Mouse (Mus musculus): Measurements from ENCODE around the gene Fry. TPM values are rescaled to one million over a fixed set of nuclear protein-coding genes. Genes with fewer than 3 reads are reported as not detected.
"Not testable (repeated sequence)": the region's sequence is repeated elsewhere in the genome, so short reads cannot be mapped to it uniquely, and the experiment has no call there.

Gene Fry
- polyA plus RNA-seq, 1 experiment from 2014 or later = 8.6 TPM

GRCm38 (mm10) chr5:150490821-150491220, 372.4 kb downstream of the Fry start:
- H3K27ac ChIP-seq = no peak overlapping the region
- ATAC-seq (ENCODE audit: insufficient read depth, low FRiP score, low read depth) = no peak
- 44% methylated on average over 8 of the region's 8 CpGs for WGBS
- no peaks in the 10 kb centered on the region for H3K27me3 ChIP-seq (replicated peaks)
- H3K4me3 ChIP-seq (replicated peaks) = no peak overlapping the region
- H3K9me3 ChIP-seq = no peaks in the 10 kb centered on the region
- H3K4me1 ChIP-seq = no peaks in the 10 kb centered on the region
- H3K9ac ChIP-seq = no peak overlapping the region
- no peak overlapping the region for H3K4me2 ChIP-seq
- H3K36me3 ChIP-seq = no peaks in the 10 kb centered on the region

GRCm38 (mm10) chr5:150491573-150492173, 373.2 kb downstream of the Fry start:
- WGBS = 85% methylated on average over 4 of the region's 4 CpGs
- not testable (repeated sequence) for H3K9me3 ChIP-seq; H3K4me1 ChIP-seq; H3K4me2 ChIP-seq; H3K4me3 ChIP-seq (replicated peaks); H3K27ac ChIP-seq; H3K9ac ChIP-seq; H3K36me3 ChIP-seq; H3K27me3 ChIP-seq (replicated peaks); ATAC-seq (ENCODE audit: insufficient read depth, low FRiP score, low read depth)

- no peak overlapping the region for H3K9ac ChIP-seq
- H3K4me1 ChIP-seq = no peaks in the 10 kb centered on the region
- no peaks in the 10 kb centered on the region for H3K27me3 ChIP-seq (replicated peaks)
- 49% methylated on average over 6 of the region's 6 CpGs for WGBS
- no peaks in the 10 kb centered on the region for H3K36me3 ChIP-seq
- H3K27ac ChIP-seq = no peak overlapping the region
- no peaks in the 10 kb centered on the region for H3K9me3 ChIP-seq
- no peak for ATAC-seq (ENCODE audit: insufficient read depth, low FRiP score, low read depth)
- no peak overlapping the region for H3K4me3 ChIP-seq (replicated peaks)
- H3K4me2 ChIP-seq = no peak overlapping the region
These were observed 377.3 kb downstream of the Fry start for GRCm38 (mm10) chr5:150495792-150496191.

- Histone ChIP-seq H3K9me3 (no peaks in the 10 kb centered on the region), H3K36me3 (no peaks in the 10 kb centered on the region), H3K27ac (no peak overlapping the region), H3K27me3 (replicated peaks) (no peaks in the 10 kb centered on the region), H3K4me1 (no peaks in the 10 kb centered on the region), H3K9ac (no peak overlapping the region), H3K4me2 (no peak overlapping the region), H3K4me3 (replicated peaks) (no peak overlapping the region)
- no peak for ATAC-seq (ENCODE audit: insufficient read depth, low FRiP score, low read depth)
- 81% methylated on average over 6 of the region's 6 CpGs for WGBS
These were observed 392.2 kb downstream of the Fry start for GRCm38 (mm10) chr5:150510451-150511225.

- H3K4me1 ChIP-seq = no peaks in the 10 kb centered on the region
- no peak overlapping the region for H3K27ac ChIP-seq
- H3K36me3 ChIP-seq = no peaks in the 10 kb centered on the region
- no peaks in the 10 kb centered on the region for H3K9me3 ChIP-seq
- H3K4me3 ChIP-seq (replicated peaks) = no peak overlapping the region
- no peak for ATAC-seq (ENCODE audit: insufficient read depth, low FRiP score, low read depth)
- WGBS = 80% methylated on average over 4 of the region's 4 CpGs
- H3K4me2 ChIP-seq = no peak overlapping the region
- H3K27me3 ChIP-seq (replicated peaks) = no peaks in the 10 kb centered on the region
- no peak overlapping the region for H3K9ac ChIP-seq
These were observed 394.8 kb downstream of the Fry start for GRCm38 (mm10) chr5:150513264-150513663.

GRCm38 (mm10) chr5:150514027-150514426, 395.6 kb downstream of the Fry start:
- H3K36me3 ChIP-seq = no peaks in the 10 kb centered on the region
- no peaks in the 10 kb centered on the region for H3K4me1 ChIP-seq
- no peak overlapping the region for H3K4me2 ChIP-seq
- H3K9me3 ChIP-seq = no peaks in the 10 kb centered on the region
- WGBS = 85% methylated on average over 1 of the region's 1 CpGs
- no peak overlapping the region for H3K27ac ChIP-seq
- H3K4me3 ChIP-seq (replicated peaks) = no peak overlapping the region
- H3K9ac ChIP-seq = no peak overlapping the region
- ATAC-seq (ENCODE audit: insufficient read depth, low FRiP score, low read depth) = no peak
- H3K27me3 ChIP-seq (replicated peaks) = no peaks in the 10 kb centered on the region

GRCm38 (mm10) chr5:150518064-150518463, 399.6 kb downstream of the Fry start, which contains the start of gene Zar1l:
Gene Zar1l, minus strand, starts transcription at chr5:150518164.
- H3K9ac ChIP-seq = no peak within 1 kb of the TSS
- ATAC-seq (ENCODE audit: insufficient read depth, low FRiP score, low read depth) = no peak
- H3K4me1 ChIP-seq = no peaks in the 10 kb centered on the region
- 58% methylated on average over 4 of the region's 4 CpGs for WGBS
- no peaks in the 10 kb centered on the region for H3K9me3 ChIP-seq
- H3K4me3 ChIP-seq (replicated peaks) = no peak within 1 kb of the TSS
- no peaks in the 10 kb centered on the region for H3K36me3 ChIP-seq
- no peaks in the 10 kb centered on the region for H3K27me3 ChIP-seq (replicated peaks)
- no peak within 1 kb of the TSS for H3K4me2 ChIP-seq
- no peak within 1 kb of the TSS for H3K27ac ChIP-seq

- Histone ChIP-seq H3K36me3 (no peaks in the 10 kb centered on the region), H3K4me1 (peaks cover 8% of the 10 kb centered on the region), H3K4me3 (replicated peaks) (no peak overlapping the region), H3K27me3 (replicated peaks) (no peaks in the 10 kb centered on the region), H3K9me3 (no peaks in the 10 kb centered on the region), H3K4me2 (no peak overlapping the region), H3K27ac (no peak overlapping the region), H3K9ac (no peak overlapping the region)
- 83% methylated on average over 1 of the region's 1 CpGs for WGBS
- ATAC-seq (ENCODE audit: insufficient read depth, low FRiP score, low read depth) = no peak
These were observed 401.1 kb downstream of the Fry start for GRCm38 (mm10) chr5:150519551-150519950.

- WGBS = 5% methylated on average over 60 of the region's 63 CpGs
- Histone ChIP-seq H3K27me3 (replicated peaks) (no peaks in the 10 kb centered on the region), H3K4me2 (peak within 1 kb of the TSS; percentile 64), H3K9ac (peak within 1 kb of the TSS; percentile 82), H3K4me1 (peaks cover 8% of the 10 kb centered on the region), H3K9me3 (no peaks in the 10 kb centered on the region), H3K27ac (peak within 1 kb of the TSS; percentile 82), H3K36me3 (no peaks in the 10 kb centered on the region), H3K4me3 (replicated peaks) (peak within 1 kb of the TSS; percentile 84)
- peak; percentile 90 for ATAC-seq (ENCODE audit: insufficient read depth, low FRiP score, low read depth)
These were observed 403.8 kb downstream of the Fry start, which contains the start of gene Brca2 for GRCm38 (mm10) chr5:150521937-150522866. Gene Brca2, plus strand, starts transcription at chr5:150522630.

- Histone ChIP-seq H3K4me1 (peaks cover 8% of the 10 kb centered on the region), H3K9me3 (no peaks in the 10 kb centered on the region), H3K27me3 (replicated peaks) (no peaks in the 10 kb centered on the region), H3K27ac (peak overlapping the region; percentile 82), H3K36me3 (no peaks in the 10 kb centered on the region), H3K4me3 (replicated peaks) (peak overlapping the region; percentile 84), H3K9ac (peak overlapping the region; percentile 82; the same call in 1 of the 2 replicates), H3K4me2 (peak overlapping the region; percentile 64)
- ATAC-seq (ENCODE audit: insufficient read depth, low FRiP score, low read depth) = peak; percentile 52; the same call in 1 of the 2 replicates
- 7% methylated on average over 11 of the region's 11 CpGs for WGBS
These were observed 404.4 kb downstream of the Fry start for GRCm38 (mm10) chr5:150522867-150523234.

GRCm38 (mm10) chr5:150525239-150525638, 406.8 kb downstream of the Fry start:
- no peak for ATAC-seq (ENCODE audit: insufficient read depth, low FRiP score, low read depth)
- Histone ChIP-seq H3K36me3 (no peaks in the 10 kb centered on the region; the same call in 1 of the 2 replicates), H3K27ac (no peak overlapping the region), H3K4me1 (peaks cover 8% of the 10 kb centered on the region), H3K4me2 (no peak overlapping the region), H3K9ac (no peak overlapping the region), H3K27me3 (replicated peaks) (no peaks in the 10 kb centered on the region), H3K4me3 (replicated peaks) (no peak overlapping the region), H3K9me3 (no peaks in the 10 kb centered on the region)
- 82% methylated on average over 2 of the region's 2 CpGs for WGBS

All from stomach, embryonic 15.5 days (tissue).